Mouse (Mus musculus): ENCODE measurements around the gene Serpina1b. TPM values are rescaled to one million over a fixed set of nuclear protein-coding genes. Genes with fewer than 3 reads are reported as not detected.
"Not testable (repeated sequence)": the region's sequence is repeated elsewhere in the genome, so short reads cannot be mapped to it uniquely, and the experiment has no call there.

Serpina1b gene
- polyA plus RNA-seq, 1 experiment from 2014 or later, result 58.4 TPM

DNA sequence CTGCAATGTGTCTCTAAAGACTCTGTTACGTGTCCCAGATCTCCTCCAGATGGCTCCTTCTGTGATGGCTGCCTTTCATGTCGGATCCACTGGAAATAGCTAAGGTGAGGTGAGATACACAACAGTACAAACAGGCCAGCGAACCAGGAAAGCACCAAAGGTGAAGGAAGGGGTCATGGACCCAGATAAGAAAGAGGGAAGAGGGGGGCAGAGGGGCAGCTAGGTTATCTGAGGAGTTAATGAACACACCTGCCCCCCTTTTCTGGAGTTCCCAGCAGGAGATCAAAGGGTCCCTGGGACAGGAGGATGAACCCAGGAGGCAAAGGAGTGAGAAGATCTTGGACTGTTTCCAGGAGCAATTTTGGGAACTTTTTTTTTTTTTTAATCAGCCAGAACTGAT lies 144.8 kb downstream of the Serpina1b start:
- Histone ChIP-seq H3K27ac (ENCODE audit: low read depth) (no peak overlapping the region), H3K9ac (ENCODE audit: low read length) (no peak overlapping the region), H3K27me3 (replicated peaks; ENCODE audit: control insufficient read depth, insufficient read depth, low read length) (no peaks in the 10 kb centered on the region), H3K4me3 (ENCODE audit: low read depth, low read length) (no peak overlapping the region), H3K4me2 (ENCODE audit: low read length) (no peak overlapping the region), H3K36me3 (ENCODE audit: control insufficient read depth, insufficient read depth, low read length) (no peaks in the 10 kb centered on the region), H3K9me3 (ENCODE audit: control insufficient read depth, low read length) (no peaks in the 10 kb centered on the region), H3K4me1 (replicated peaks; ENCODE audit: control insufficient read depth, insufficient read depth, low read length) (no peaks in the 10 kb centered on the region)
- no peak for ATAC-seq (replicated peaks; ENCODE audit: low FRiP score, low TSS enrichment, low read depth)
- no peak for DNase-seq (ENCODE audit: low spot score)
- 33% methylated on average over 3 of the region's 3 CpGs for WGBS

DNA sequence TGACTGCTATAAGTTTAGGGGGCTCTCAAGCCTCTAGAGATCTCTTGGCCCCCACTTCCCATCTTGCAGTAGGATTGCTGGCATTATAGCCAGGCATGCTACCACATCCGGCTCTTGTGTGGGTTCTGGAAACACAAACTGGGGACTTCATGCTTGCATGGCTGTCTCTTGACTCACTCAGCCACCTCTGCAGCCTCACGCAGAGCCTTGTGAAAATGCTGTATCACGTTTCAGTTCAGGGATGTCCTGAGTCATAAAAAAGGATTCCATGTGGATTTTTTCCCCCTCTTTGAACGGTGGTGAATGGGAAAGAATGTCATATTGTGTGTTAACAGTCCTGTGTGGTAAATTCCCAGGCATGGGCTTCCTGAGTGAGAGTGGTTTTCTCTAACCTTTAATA lies 146.4 kb downstream of the Serpina1b start:
- DNase-seq (ENCODE audit: low spot score) (no peak), ATAC-seq (replicated peaks; ENCODE audit: low FRiP score, low TSS enrichment, low read depth) (no peak)
- Histone ChIP-seq H3K4me3 (ENCODE audit: low read depth, low read length) (no peak overlapping the region), H3K4me2 (ENCODE audit: low read length) (no peak overlapping the region), H3K9ac (ENCODE audit: low read length) (no peak overlapping the region), H3K27me3 (replicated peaks; ENCODE audit: control insufficient read depth, insufficient read depth, low read length) (no peaks in the 10 kb centered on the region), H3K9me3 (ENCODE audit: control insufficient read depth, low read length) (no peaks in the 10 kb centered on the region), H3K36me3 (ENCODE audit: control insufficient read depth, insufficient read depth, low read length) (no peaks in the 10 kb centered on the region), H3K4me1 (replicated peaks; ENCODE audit: control insufficient read depth, insufficient read depth, low read length) (no peaks in the 10 kb centered on the region), H3K27ac (ENCODE audit: low read depth) (no peak overlapping the region)
- 38% methylated on average over 4 of the region's 4 CpGs for WGBS

DNA sequence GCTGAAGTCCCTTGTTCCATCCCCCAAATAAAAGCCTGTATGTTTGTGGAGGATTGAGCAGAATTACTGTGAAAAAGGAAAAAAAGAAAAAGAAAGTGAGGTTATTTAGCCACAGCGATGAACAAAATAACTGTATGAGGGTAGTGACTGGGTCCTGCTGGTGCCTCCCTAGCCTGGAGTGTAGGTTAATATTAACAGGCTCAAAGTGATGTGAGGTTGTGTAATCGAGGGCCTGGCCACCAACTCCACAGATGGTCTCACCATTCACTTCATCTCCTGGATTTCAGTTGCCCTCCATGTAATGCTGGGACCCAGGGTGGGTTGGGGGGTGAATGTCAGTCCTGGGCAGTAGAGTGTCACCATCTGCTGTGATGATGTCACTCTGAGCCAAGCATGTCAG lies 148.4 kb downstream of the Serpina1b start:
- no peaks in the 10 kb centered on the region for H3K4me1 ChIP-seq (replicated peaks; ENCODE audit: control insufficient read depth, insufficient read depth, low read length)
- no peaks in the 10 kb centered on the region for H3K9me3 ChIP-seq (ENCODE audit: control insufficient read depth, low read length)
- no peak overlapping the region for H3K4me2 ChIP-seq (ENCODE audit: low read length)
- H3K27ac ChIP-seq (ENCODE audit: low read depth), result no peak overlapping the region
- DNase-seq (ENCODE audit: low spot score) (no peak), ATAC-seq (replicated peaks; ENCODE audit: low FRiP score, low TSS enrichment, low read depth) (peak; percentile 71)
- WGBS, result 64% methylated on average over 2 of the region's 2 CpGs
- no peaks in the 10 kb centered on the region for H3K36me3 ChIP-seq (ENCODE audit: control insufficient read depth, insufficient read depth, low read length)
- no peak overlapping the region for H3K9ac ChIP-seq (ENCODE audit: low read length)
- H3K4me3 ChIP-seq (ENCODE audit: low read depth, low read length), result no peak overlapping the region
- no peaks in the 10 kb centered on the region for H3K27me3 ChIP-seq (replicated peaks; ENCODE audit: control insufficient read depth, insufficient read depth, low read length)

DNA sequence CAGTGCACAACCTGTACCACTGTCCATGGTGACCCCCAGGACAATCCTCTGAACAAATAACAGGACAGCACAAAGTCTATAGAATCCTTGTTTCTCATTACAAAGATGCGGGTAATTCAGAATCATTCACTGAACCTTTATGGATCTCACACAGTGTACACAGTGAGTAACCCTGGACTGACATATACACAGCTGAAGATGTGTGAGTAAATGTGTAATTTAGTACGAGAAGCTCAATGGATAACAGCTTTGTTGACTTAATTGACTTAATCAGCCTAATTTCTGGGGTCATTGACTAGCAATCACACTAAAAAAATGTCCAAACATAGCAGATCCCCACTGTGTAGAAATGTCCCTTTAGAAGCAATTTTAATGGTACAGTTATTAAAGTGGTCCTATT lies 149.0 kb downstream of the Serpina1b start:
- H3K4me3 ChIP-seq (ENCODE audit: low read depth, low read length), result no peak overlapping the region
- WGBS, result 63% methylated on average over 2 of the region's 2 CpGs
- H3K36me3 ChIP-seq (ENCODE audit: control insufficient read depth, insufficient read depth, low read length), result no peaks in the 10 kb centered on the region
- no peaks in the 10 kb centered on the region for H3K9me3 ChIP-seq (ENCODE audit: control insufficient read depth, low read length)
- H3K27ac ChIP-seq (ENCODE audit: low read depth), result no peak overlapping the region
- DNase-seq (ENCODE audit: low spot score) (no peak), ATAC-seq (replicated peaks; ENCODE audit: low FRiP score, low TSS enrichment, low read depth) (no peak)
- no peak overlapping the region for H3K9ac ChIP-seq (ENCODE audit: low read length)
- no peak overlapping the region for H3K4me2 ChIP-seq (ENCODE audit: low read length)
- no peaks in the 10 kb centered on the region for H3K4me1 ChIP-seq (replicated peaks; ENCODE audit: control insufficient read depth, insufficient read depth, low read length)
- H3K27me3 ChIP-seq (replicated peaks; ENCODE audit: control insufficient read depth, insufficient read depth, low read length), result no peaks in the 10 kb centered on the region

DNA sequence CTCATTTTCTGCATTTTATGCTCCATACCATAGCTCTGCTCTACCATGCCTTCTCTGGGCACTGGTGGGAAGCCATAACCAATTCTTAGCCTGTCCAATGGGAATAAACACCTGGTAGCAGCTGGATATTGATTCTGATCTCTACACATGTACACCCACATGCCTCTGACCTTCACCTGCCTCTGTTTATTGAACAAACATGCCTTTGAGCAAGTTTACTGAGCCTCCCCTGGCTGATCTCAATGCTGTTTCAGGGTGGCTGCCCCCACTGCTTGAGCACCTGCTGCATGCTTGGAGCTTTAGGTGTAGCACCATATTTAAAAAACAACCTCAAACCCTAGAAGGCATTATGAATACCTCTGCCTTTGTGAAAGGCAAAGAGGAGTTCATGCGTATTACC lies 150.3 kb downstream of the Serpina1b start:
- DNase-seq (ENCODE audit: low spot score); H3K4me2 ChIP-seq (ENCODE audit: low read length); H3K4me3 ChIP-seq (ENCODE audit: low read depth, low read length); H3K9ac ChIP-seq (ENCODE audit: low read length); H3K4me1 ChIP-seq (replicated peaks; ENCODE audit: control insufficient read depth, insufficient read depth, low read length); H3K27ac ChIP-seq (ENCODE audit: low read depth); H3K27me3 ChIP-seq (replicated peaks; ENCODE audit: control insufficient read depth, insufficient read depth, low read length); ATAC-seq (replicated peaks; ENCODE audit: low FRiP score, low TSS enrichment, low read depth); H3K36me3 ChIP-seq (ENCODE audit: control insufficient read depth, insufficient read depth, low read length); H3K9me3 ChIP-seq (ENCODE audit: control insufficient read depth, low read length): not testable (repeated sequence)
- 92% methylated on average over 1 of the region's 1 CpGs for WGBS

Other genes with a start within 250 kb of the Serpina1b start
- gene Serpina10, start 198.9 kb downstream of the Serpina1b start, polyA plus RNA-seq (2014; fragmentation: Nextera tagmentation; extraction: Ambion mirVana), result 0.42 TPM in 2 replicates
- 0.90 and 75.1 TPM in 2 replicates for gene Serpina6, start 173.2 kb downstream of the Serpina1b start, polyA plus RNA-seq (2014; fragmentation: Nextera tagmentation; extraction: Ambion mirVana)
- 0.27 TPM in 1 of 2 replicates, not detected in the other for gene Serpina16, start 154.2 kb downstream of the Serpina1b start, polyA plus RNA-seq (2014; fragmentation: Nextera tagmentation; extraction: Ambion mirVana)
- gene Serpina1f, start 134.8 kb downstream of the Serpina1b start, polyA plus RNA-seq (2014; fragmentation: Nextera tagmentation; extraction: Ambion mirVana), result 0.20 TPM in 1 of 2 replicates, not detected in the other
- gene Serpina1d, start 56.8 kb downstream of the Serpina1b start, polyA plus RNA-seq (2014; fragmentation: Nextera tagmentation; extraction: Ambion mirVana), result 5.2 and 6.6 TPM in 2 replicates
- 35.4 and 41.6 TPM in 2 replicates for gene Serpina1a, start 33.2 kb upstream of the Serpina1b start, polyA plus RNA-seq (2014; fragmentation: Nextera tagmentation; extraction: Ambion mirVana)
- 30.5 and 35.0 TPM in 2 replicates for gene Serpina1c, start 74.5 kb upstream of the Serpina1b start, polyA plus RNA-seq (2014; fragmentation: Nextera tagmentation; extraction: Ambion mirVana)
- gene Serpina1e, start 128.6 kb upstream of the Serpina1b start, polyA plus RNA-seq (2014; fragmentation: Nextera tagmentation; extraction: Ambion mirVana), result 5.3 and 9.2 TPM in 2 replicates
- not detected in 2 replicates for gene Serpina11, start 159.6 kb upstream of the Serpina1b start, polyA plus RNA-seq (2014; fragmentation: Nextera tagmentation; extraction: Ambion mirVana)
- gene Serpina9, start 183.4 kb upstream of the Serpina1b start, polyA plus RNA-seq (2014; fragmentation: Nextera tagmentation; extraction: Ambion mirVana), result 0.04 TPM in 1 of 2 replicates, not detected in the other
- gene Serpina12, start 214.1 kb upstream of the Serpina1b start, polyA plus RNA-seq (2014; fragmentation: Nextera tagmentation; extraction: Ambion mirVana), result not detected in 2 replicates

All from intestine, embryonic 14.5 days (tissue).